Mouse (Mus musculus) urinary bladder, postnatal 4 days (tissue): Measurements from ENCODE around the gene Slc4a2.

Experiments used
- DNase-seq, 2 experiments: peaks; one replicate each; pipeline ENCODE4 v3.0.0; 2021 to 2022; ENCODE audit warnings: low spot score in 2 of 2

Slc4a2 gene

DNA sequence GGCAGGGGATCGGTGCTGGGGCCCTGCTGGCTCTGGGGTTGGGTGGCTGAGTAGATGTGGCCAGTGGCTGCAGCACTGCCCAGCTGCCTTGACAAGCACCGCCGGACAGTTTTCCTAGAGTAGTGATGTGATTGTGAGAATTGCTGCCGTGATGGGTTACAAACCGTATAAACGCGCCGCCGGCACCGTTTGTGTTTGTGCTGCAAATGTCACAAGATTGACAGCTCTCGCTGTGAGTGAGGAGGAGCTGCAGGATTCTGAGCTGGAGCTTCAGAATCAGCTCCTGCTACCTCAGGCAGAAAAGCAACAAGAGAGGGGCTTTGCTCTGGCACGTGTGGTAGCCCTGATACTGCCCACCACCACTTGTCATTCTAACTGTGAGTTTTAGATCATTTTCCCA is 43.1 kb downstream of the Slc4a2 start:
- DNase-seq = no peak

DNA sequence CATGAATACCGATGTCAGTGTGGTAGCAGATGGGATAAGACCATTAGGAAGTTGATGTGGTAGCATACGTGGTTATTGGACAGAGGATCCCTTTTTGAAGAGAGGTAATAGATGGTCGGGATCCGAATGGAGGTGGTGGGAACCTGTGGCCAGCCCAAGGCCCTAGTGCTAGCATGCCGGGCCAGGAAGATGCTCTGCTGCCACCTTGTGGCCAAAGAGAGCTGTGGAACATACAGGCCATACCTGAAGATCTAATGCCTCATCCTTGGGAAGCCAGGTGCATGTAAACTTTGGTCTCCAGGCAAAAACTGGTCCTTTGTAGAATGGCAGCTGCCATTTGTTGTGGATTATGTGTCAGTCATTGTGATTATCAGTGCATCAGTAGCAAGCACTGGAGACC is 47.0 kb downstream of the Slc4a2 start:
- DNase-seq = no peak

- DNase-seq = no peak
Observed at GRCm38 (mm10) chr5:24472884-24473619, 49.4 kb downstream of the Slc4a2 start.

DNA sequence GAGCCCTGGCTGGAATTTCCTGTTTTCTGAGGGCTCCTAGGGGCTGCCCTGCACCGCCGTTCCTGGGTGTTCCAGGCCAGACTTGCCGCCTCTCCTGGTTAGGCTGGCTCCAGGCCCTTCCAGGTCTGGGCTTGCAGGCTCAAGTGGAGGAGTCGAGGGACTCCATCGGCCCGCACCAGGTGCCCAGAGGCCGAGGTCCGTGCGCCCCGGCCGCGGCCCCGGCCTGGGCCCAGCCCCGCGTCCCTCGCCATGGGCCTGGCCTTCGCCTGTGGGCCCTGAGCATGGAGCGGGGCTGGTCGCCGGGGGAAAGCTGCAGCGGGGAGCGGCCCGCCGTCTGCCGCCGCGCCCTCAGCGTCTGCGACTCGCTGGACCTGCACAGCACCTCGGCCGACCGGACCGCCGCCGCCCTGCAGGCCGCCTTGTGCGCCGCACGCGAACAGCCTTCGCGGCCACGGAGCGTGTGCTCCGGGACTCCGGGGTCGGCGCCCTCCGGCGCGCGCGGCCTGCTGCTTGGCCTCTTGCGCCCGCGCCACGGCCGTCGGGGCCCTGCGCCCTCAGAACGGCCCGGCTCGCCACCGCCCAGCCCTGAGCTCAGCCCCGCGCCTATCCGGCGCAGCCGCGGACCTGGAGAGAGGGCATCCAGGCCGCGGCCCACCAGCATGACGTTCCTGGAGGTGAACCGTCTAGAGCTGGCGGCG is 50.5 kb downstream of the Slc4a2 start:
- peak in 1 of 2 experiments; percentile 54 for DNase-seq

GRCm38 (mm10) chr5:24474723-24475261 is 51.2 kb downstream of the Slc4a2 start:
- DNase-seq = peak in 1 of 2 experiments; percentile 45

GRCm38 (mm10) chr5:24475476-24476241 is 52.0 kb downstream of the Slc4a2 start:
- DNase-seq = peak; percentile 72 to 74

DNA sequence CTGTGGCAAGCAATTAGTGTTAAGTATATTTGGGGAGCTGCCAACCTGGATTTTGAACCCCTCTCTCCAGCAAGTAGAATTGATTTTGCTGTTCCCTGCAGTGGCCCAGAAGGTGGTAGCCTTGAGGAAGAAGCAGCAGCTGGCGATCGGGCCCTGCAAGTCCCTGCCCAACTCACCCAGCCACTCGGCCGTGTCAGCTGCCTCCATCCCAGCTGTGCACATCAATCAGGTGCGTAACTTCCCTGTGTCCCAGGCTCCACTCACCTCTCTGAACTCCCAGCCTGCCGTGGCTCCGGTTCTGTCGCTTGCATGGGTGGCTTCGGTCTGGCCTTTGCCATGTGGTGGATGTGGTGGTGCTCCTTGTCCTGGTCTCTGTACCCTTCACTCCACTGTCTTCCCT is 54.3 kb downstream of the Slc4a2 start:
- no peak for DNase-seq

GRCm38 (mm10) chr5:24481647-24482046 is 58.0 kb downstream of the Slc4a2 start:
- DNase-seq = peak; percentile 42 to 68

DNA sequence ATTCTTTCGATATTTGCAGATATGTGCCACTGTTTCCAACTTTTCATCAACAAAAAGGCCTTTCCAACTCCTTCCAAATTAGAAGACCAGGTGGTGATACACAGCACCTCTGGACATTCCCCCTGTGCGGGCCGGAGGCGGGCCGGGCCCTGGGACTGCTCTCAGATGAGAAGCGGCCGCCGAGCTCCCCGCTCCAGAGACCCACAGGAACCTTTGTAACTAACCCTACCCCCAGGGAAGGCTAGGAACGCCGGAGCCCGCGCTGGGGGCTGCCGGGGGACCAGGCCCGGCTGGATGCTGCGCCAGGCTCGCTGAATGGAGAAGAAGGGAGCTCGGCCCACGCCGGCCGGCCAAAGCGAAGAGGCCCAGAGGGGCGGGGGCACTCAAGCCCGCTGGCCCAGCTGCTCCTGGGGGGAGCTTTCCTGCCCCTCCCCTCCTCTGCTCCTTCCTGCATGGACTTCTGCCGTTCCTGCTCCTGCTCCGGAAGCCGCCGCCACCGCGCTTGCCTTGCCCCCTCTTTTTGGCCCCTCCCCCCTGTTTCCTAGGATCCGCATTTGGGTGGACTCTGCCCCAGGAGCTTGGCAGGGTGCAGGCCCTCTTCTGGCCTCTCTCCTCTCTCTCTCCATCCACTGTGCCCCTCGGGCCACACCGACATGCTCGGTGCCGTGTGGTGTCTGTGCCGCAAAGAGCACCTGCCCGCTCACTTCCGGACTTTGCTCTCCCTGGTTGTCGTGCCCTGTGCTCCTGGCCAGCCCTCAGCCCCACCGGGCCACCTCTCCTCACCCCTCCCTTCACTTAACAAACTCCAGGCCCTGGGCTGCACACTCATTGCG is 58.8 kb downstream of the Slc4a2 start:
- DNase-seq = no peak

DNA sequence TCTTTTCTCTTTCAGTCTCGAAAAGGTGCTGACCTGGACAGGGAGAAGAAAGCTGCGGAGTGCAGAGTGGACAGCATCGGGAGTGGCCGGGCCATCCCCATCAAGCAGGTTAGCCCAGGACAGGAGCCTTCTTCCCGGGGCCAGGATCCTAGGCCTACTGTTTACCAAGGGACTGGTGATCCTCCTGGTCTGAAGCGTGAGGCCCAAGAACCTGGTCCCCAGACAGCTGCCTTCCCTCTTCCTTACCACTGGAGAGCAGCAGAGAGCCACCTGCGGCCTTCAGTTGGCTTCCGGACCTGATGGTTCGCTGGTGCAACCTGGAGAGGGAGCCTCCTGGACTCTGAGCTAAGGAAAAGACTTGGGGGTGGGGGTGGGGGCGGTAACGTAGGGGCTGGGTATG is 59.7 kb downstream of the Slc4a2 start:
- peak; percentile 61 to 71 for DNase-seq

DNA sequence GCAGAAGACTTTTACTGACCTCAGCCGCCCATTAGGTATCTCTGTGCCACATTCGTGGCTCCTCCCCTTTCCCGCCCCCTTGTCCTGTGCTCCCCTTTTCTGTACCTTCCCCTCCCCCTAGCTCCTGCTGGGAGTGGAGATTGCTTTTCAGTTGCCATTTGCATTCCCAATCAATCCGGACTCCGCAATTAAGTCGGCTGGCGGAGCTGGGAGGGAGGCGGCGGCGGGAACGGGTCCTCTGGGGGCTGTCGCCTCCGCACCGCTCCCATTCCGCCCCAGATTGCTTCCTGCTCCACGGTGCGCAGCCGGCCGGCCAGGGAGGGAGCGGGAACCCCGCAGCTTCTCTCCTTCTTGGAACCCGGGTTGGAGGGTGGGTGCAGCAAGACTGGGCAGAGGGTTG is 61.3 kb downstream of the Slc4a2 start:
- no peak for DNase-seq

DNA sequence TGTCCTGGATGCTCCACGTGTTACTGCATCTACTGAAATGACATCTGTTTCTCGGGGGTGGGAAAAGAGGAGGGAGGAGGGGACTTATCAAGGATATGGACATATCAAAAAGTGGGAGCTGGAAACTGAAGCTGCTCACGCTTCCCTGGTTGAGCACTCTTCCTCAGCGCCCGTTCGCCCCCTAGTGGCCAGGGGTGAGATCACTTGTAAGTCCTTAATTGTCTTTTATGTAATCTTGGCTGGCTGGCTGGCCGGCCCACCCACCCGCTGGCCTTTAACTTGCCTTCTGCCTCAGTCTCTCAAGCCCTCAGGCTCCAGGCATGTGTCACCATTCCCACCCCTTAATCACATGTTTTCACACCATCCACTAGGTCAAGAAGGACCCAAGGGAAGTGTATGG is 62.5 kb downstream of the Slc4a2 start:
- peak; percentile 68 to 90 for DNase-seq

DNA sequence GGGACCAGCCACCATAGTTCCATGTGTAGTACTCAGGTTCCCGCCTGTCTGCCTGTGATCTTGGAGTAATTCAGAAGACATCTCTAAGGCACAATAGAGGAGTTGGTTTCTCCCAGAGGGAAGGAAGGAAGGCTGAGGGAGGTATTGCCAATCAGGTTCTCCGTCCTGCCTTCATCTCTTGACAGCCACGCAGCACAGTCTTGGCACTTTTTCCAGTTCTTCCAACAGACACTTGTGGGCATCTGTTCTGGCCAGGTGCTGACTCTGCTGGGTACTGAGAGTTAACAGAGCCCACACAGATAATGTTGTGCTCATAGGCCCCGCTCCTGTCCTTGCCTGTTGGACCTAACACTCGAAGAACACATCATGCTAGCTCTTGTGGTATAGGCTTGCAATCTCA is 63.1 kb downstream of the Slc4a2 start:
- no peak for DNase-seq

GRCm38 (mm10) chr5:24490413-24490920 is 66.8 kb downstream of the Slc4a2 start:
- no peak for DNase-seq
